Mouse (Mus musculus) olfactory bulb, adult 2 months (tissue): ENCODE results near the gene Rabgap1l.

Experiments
- CTCF ChIP-seq: fragments of 200-500 bp; IDR thresholded peaks from 2 replicates; pipeline ENCODE4 v1.5.1; 2012; ENCODE audit warnings: low read depth, mild to moderate bottlenecking, low read length, moderate library complexity; ENCODE audit not compliant: insufficient read depth
- POLR2A ChIP-seq: fragments of 200-500 bp; IDR thresholded peaks from 2 replicates; pipeline ENCODE4 v1.6.1; 2012; ENCODE audit warnings: mild to moderate bottlenecking, low read depth, low read length, moderate library complexity; ENCODE audit not compliant: insufficient read depth

DNA sequence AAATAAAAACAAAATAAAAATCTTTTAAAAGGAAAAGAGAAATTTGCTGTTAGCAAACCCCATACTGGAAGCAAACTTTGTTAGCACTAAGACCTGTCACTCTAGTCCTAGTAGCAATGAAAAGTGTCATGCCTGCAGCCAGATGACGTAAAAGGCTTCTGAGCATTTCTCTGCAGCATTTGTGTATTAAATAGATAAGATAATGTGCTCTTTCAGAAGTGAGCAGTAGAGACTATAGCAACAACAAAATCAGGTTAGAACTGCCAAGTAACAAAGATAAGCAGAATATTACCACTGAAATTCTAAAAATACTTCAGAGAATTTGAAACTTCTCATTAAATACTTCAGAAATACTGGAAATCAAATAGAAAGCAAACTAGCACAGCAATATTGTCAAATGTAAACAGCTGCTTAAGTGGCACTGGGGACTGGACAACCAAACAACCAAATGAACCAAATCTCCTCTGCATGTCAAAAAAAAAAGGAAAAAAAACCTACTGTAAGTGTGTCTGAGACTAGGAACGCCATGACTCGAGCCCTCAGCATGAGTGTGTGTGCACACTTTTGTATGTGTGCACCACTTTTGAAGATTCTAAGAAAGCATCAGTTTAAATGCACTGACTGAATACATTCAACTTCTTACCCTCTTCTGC, 111.5 kb downstream of the Rabgap1l start:
- TF ChIP-seq CTCF (no peak), POLR2A (no peak)
